Mouse (Mus musculus): ENCODE measurements around the gene Cfl2.
"Not testable (repeated sequence)": the region's sequence is repeated elsewhere in the genome, so short reads cannot be mapped to it uniquely, and the experiment has no call there.

Cfl2 gene

GRCm38 (mm10) chr12:54862606-54863535 is at the start of gene Cfl2:
Gene Cfl2, minus strand, starts transcription at chr12:54862877.
- peak; percentile 73 for ATAC-seq (ENCODE audit: low TSS enrichment)

- ATAC-seq (ENCODE audit: low TSS enrichment), result no peak
These were observed 47.7 kb upstream of the Cfl2 start for GRCm38 (mm10) chr12:54910387-54910786.

- ATAC-seq (ENCODE audit: low TSS enrichment), result not testable (repeated sequence)
These were observed 29.9 kb upstream of the Cfl2 start for GRCm38 (mm10) chr12:54892559-54892958.

GRCm38 (mm10) chr12:54890426-54890825 is 27.7 kb upstream of the Cfl2 start:
- no peak for ATAC-seq (ENCODE audit: low TSS enrichment)

- ATAC-seq (ENCODE audit: low TSS enrichment), result no peak
These were observed 25.0 kb upstream of the Cfl2 start for GRCm38 (mm10) chr12:54887580-54888127.

- no peak for ATAC-seq (ENCODE audit: low TSS enrichment)
These were observed 17.0 kb upstream of the Cfl2 start for GRCm38 (mm10) chr12:54879630-54880029.

GRCm38 (mm10) chr12:54879211-54879610 is 16.5 kb upstream of the Cfl2 start:
- no peak for ATAC-seq (ENCODE audit: low TSS enrichment)

- ATAC-seq (ENCODE audit: low TSS enrichment), result no peak
These were observed 15.2 kb upstream of the Cfl2 start for GRCm38 (mm10) chr12:54877875-54878274.

- no peak for ATAC-seq (ENCODE audit: low TSS enrichment)
These were observed 14.2 kb upstream of the Cfl2 start for GRCm38 (mm10) chr12:54876879-54877278.

GRCm38 (mm10) chr12:54874711-54875110 is 12.0 kb upstream of the Cfl2 start:
- ATAC-seq (ENCODE audit: low TSS enrichment), result no peak

GRCm38 (mm10) chr12:54861991-54862605 is 579 bp downstream of the Cfl2 start:
- peak; percentile 79 for ATAC-seq (ENCODE audit: low TSS enrichment)

GRCm38 (mm10) chr12:54859531-54859930 is 3.1 kb downstream of the Cfl2 start:
- ATAC-seq (ENCODE audit: low TSS enrichment), result no peak

- no peak for ATAC-seq (ENCODE audit: low TSS enrichment)
These were observed 12.1 kb downstream of the Cfl2 start for GRCm38 (mm10) chr12:54850551-54850950.

- ATAC-seq (ENCODE audit: low TSS enrichment), result no peak
These were observed 18.3 kb downstream of the Cfl2 start for GRCm38 (mm10) chr12:54844415-54844814.

GRCm38 (mm10) chr12:54841576-54841975 is 21.1 kb downstream of the Cfl2 start:
- no peak for ATAC-seq (ENCODE audit: low TSS enrichment)

- no peak for ATAC-seq (ENCODE audit: low TSS enrichment)
These were observed 22.9 kb downstream of the Cfl2 start for GRCm38 (mm10) chr12:54839815-54840214.

GRCm38 (mm10) chr12:54838931-54839330 is 23.7 kb downstream of the Cfl2 start:
- ATAC-seq (ENCODE audit: low TSS enrichment), result no peak

- no peak for ATAC-seq (ENCODE audit: low TSS enrichment)
These were observed 26.8 kb downstream of the Cfl2 start for GRCm38 (mm10) chr12:54835608-54836570.

- ATAC-seq (ENCODE audit: low TSS enrichment), result peak; percentile 83
These were observed 27.7 kb downstream of the Cfl2 start for GRCm38 (mm10) chr12:54834925-54835447.

GRCm38 (mm10) chr12:54833856-54834399 is 28.7 kb downstream of the Cfl2 start:
- peak; percentile 32; the same call in 1 of the 2 replicates for ATAC-seq (ENCODE audit: low TSS enrichment)

GRCm38 (mm10) chr12:54831927-54832326 is 30.8 kb downstream of the Cfl2 start:
- not testable (repeated sequence) for ATAC-seq (ENCODE audit: low TSS enrichment)

Measured in frontal cortex, adult (tissue).